Mouse (Mus musculus) midbrain, embryonic 15.5 days (tissue): ENCODE results near the gene Unc5cl. TPM values are rescaled to one million over a fixed set of nuclear protein-coding genes. Genes with fewer than 3 reads are reported as not detected.

Experiments
- ATAC-seq: fragments of 200-750 bp; cut with Nextera tagmentation; replicated peaks from 2 replicates; pipeline ENCODE4 v1.8.0; 2017; ENCODE audit warnings: moderate TSS enrichment
- H3K27ac ChIP-seq: fragments of 300-500 bp; sonication (generic); 2 replicates; pipeline ENCODE4 v1.5.1; 2015; ENCODE audit warnings: mild to moderate bottlenecking, inconsistent platforms
- H3K27me3 ChIP-seq: fragments of 300-500 bp; sonication (generic); replicated peaks from 2 replicates; pipeline ENCODE4 v1.6.1; 2015; ENCODE audit warnings: inconsistent platforms
- H3K36me3 ChIP-seq: fragments of 300-500 bp; sonication (generic); replicated peaks from 2 replicates; pipeline ENCODE4 v1.6.1; 2015; ENCODE audit warnings: inconsistent platforms
- H3K4me1 ChIP-seq: fragments of 300-500 bp; sonication (generic); 2 replicates; pipeline ENCODE4 v1.6.1; 2015; ENCODE audit warnings: inconsistent platforms
- H3K4me2 ChIP-seq: fragments of 300-500 bp; sonication (generic); 2 replicates; pipeline ENCODE4 v1.6.1; 2015; ENCODE audit warnings: inconsistent platforms, mild to moderate bottlenecking, moderate library complexity
- H3K4me3 ChIP-seq: fragments of 300-500 bp; sonication (generic); 2 replicates; pipeline ENCODE4 v1.5.1; 2015; ENCODE audit warnings: mild to moderate bottlenecking, inconsistent platforms
- H3K9ac ChIP-seq: fragments of 300-500 bp; sonication (generic); 2 replicates; pipeline ENCODE4 v1.6.1; 2015; ENCODE audit warnings: mild to moderate bottlenecking, inconsistent platforms
- H3K9me3 ChIP-seq: fragments of 300-500 bp; sonication (generic); 2 replicates; pipeline ENCODE4 v1.6.1; 2016; ENCODE audit warnings: inconsistent platforms
- WGBS: fragments of 180-500 bp; shearing (Covaris S2); methylation state at CpG from one replicate; pipeline ENCODE4 v1.1.7; 2015; ENCODE audit warnings: mixed read lengths; 5-methylcytosine and 5-hydroxymethylcytosine counted together
- polyA plus RNA-seq: library from polyadenylated mRNA; unstranded; fragments of >200 nt; fragmentation: Nextera tagmentation; extraction: Ambion mirVana; gene quantifications from 2 replicates; pipeline ENCODE4 v1.2.1, GENCODE M21; 2015

Unc5cl gene
- polyA plus RNA-seq, result 0.22 and 0.23 TPM in 2 replicates

GRCm38 (mm10) chr17:48454688-48455087 is at the start of gene Unc5cl:
Gene Unc5cl (plus strand): TSS chr17:48454901.
- H3K9me3 ChIP-seq, result no peaks in the 10 kb centered on the region
- 60% methylated on average over 11 of the region's 11 CpGs for WGBS
- H3K4me3 ChIP-seq, result no peak within 1 kb of the TSS
- H3K36me3 ChIP-seq, result no peaks in the 10 kb centered on the region
- no peak for ATAC-seq
- no peak within 1 kb of the TSS for H3K4me2 ChIP-seq
- H3K9ac ChIP-seq, result no peak within 1 kb of the TSS
- H3K4me1 ChIP-seq, result peaks cover 4% of the 10 kb centered on the region; the same call in 1 of the 2 replicates
- H3K27me3 ChIP-seq, result no peaks in the 10 kb centered on the region
- no peak within 1 kb of the TSS for H3K27ac ChIP-seq

- Histone ChIP-seq H3K4me1 (peaks cover 32% of the 10 kb centered on the region), H3K9me3 (no peaks in the 10 kb centered on the region), H3K4me2 (0 out of 2 replicates have a peak overlapping the region, but pooled peaks have one; percentile 65), H3K27me3 (no peaks in the 10 kb centered on the region), H3K4me3 (no peak overlapping the region), H3K9ac (no peak overlapping the region), H3K36me3 (no peaks in the 10 kb centered on the region), H3K27ac (no peak overlapping the region)
- WGBS, result 88% methylated on average over 4 of the region's 4 CpGs
- ATAC-seq, result no peak
Observed at GRCm38 (mm10) chr17:48407154-48407553, 47.5 kb upstream of the Unc5cl start.

- Histone ChIP-seq H3K27ac (peak overlapping the region; percentile 99), H3K4me1 (peaks cover 34% of the 10 kb centered on the region), H3K9ac (peak overlapping the region; percentile 97), H3K4me3 (peak overlapping the region; percentile 84), H3K36me3 (no peaks in the 10 kb centered on the region), H3K4me2 (peak overlapping the region; percentile 65), H3K9me3 (no peaks in the 10 kb centered on the region), H3K27me3 (no peaks in the 10 kb centered on the region)
- WGBS, result 8% methylated on average over 8 of the region's 8 CpGs
- ATAC-seq, result no peak
Observed at GRCm38 (mm10) chr17:48407910-48408525, 46.7 kb upstream of the Unc5cl start.

DNA sequence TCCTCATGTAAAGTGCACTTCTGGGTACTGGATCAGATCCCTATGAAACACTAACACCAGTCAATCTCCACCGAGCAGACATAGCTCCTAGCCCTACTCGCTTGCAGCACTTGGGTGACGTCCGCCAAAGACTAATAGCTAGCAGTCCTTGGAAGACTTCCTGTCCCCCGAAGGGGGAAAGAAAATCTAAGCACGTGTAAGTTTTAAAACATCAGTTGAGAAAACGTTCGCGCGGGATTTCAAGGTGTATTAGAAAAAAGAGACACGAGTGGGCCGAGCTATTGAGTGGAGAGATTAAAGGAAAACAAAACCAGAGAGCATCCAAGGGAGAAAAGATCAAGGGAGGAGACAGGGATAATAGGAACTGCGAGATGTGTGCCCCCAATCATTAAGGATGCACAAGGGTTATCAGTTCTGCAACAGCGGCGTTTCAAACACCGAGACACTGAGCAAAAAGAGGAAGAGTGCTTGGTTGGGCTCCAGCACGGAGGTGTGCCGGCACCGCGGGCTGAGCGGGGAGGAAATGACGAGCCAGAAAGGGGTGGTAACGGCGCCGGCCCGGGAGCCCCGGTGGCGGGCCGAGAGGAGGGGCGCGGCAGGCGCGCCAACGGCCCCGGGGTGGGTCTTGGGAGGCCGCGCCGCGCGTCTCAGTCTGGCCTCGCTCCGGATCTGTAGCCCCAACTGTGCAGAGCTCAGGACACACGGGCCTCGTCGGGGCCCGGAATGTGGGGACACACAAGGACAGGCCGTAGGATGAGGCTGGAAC is 46.0 kb upstream of the Unc5cl start:
- Histone ChIP-seq H3K27ac (peak overlapping the region; percentile 99), H3K4me3 (peak overlapping the region; percentile 84), H3K27me3 (no peaks in the 10 kb centered on the region), H3K36me3 (no peaks in the 10 kb centered on the region), H3K4me2 (peak overlapping the region; percentile 65), H3K4me1 (peaks cover 34% of the 10 kb centered on the region), H3K9me3 (no peaks in the 10 kb centered on the region), H3K9ac (peak overlapping the region; percentile 97)
- under 1% methylated on average over 47 of the region's 47 CpGs for WGBS
- ATAC-seq, result peak; percentile 48

DNA sequence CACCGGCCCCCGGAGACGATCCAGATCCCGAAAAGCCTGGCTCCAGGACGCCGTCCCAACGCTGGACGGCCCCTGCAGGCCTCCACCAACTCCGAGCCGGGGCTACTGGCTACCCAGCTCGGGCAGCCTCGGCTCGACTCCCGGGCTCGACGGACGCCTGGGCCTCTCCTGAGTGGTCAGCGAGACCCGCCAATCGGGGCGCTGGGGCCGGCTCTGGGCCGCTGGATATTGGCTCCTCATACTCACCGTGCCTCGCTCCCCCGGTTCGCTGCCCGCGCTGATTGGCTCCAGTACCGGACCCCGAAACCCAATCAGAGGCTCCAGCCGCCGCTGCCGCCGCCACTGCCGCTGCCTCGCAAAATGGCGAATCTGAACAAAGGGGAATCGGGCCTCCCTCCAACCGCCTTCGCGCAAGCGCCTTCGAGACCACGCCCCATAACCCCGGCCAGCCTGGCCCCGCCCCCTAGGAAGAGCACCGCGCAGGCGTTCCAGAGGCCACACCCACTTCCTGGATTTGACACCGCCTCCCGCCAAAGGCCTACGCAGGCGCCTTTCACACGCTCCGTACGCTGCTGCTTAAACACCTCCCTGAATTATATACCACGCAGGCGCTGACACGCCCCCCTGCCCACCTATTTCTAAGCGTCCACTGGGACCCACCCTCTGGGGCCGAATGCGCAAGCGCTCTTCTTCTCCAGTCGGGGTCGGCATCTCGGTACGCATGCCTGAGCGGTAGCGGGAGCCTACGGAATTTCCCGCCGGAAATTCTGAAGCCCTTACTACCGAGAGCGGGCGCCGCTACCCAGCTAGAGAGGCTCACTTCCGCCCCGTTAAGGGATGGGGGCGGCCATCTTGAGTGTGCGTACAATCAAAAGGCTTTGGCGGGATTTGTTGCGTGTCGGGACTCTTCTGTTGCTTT is 45.1 kb upstream of the Unc5cl start, which contains the start of the genes Nfya and Oard1:
Gene Nfya, minus strand, starts transcription at position 527 of the 919 bp plus-strand sequence.
Gene Oard1, plus strand, starts transcription at position 635 of the 919 bp plus-strand sequence.
- H3K4me2 ChIP-seq, result peak within 1 kb of the TSS; percentile 77
- H3K9ac ChIP-seq, result peak within 1 kb of the TSS; percentile 97
- H3K27ac ChIP-seq, result peak within 1 kb of the TSS; percentile 99
- under 1% methylated on average over 84 of the region's 84 CpGs for WGBS
- H3K4me1 ChIP-seq, result peaks cover 34% of the 10 kb centered on the region
- ATAC-seq, result peak; percentile 97
- H3K36me3 ChIP-seq, result no peaks in the 10 kb centered on the region
- H3K4me3 ChIP-seq, result peak within 1 kb of the TSS; percentile 84
- no peaks in the 10 kb centered on the region for H3K27me3 ChIP-seq
- no peaks in the 10 kb centered on the region for H3K9me3 ChIP-seq

GRCm38 (mm10) chr17:48410299-48410785 is 44.4 kb upstream of the Unc5cl start:
- WGBS, result 1% methylated on average over 13 of the region's 13 CpGs

GRCm38 (mm10) chr17:48411241-48411640 is 43.5 kb upstream of the Unc5cl start:
- Histone ChIP-seq H3K27me3 (no peaks in the 10 kb centered on the region), H3K9me3 (no peaks in the 10 kb centered on the region), H3K4me3 (peak overlapping the region; percentile 84), H3K27ac (peak overlapping the region; percentile 99), H3K4me2 (peak overlapping the region; percentile 77), H3K36me3 (no peaks in the 10 kb centered on the region; the same call in 1 of the 2 replicates), H3K4me1 (peaks cover 34% of the 10 kb centered on the region), H3K9ac (peak overlapping the region; percentile 71)
- ATAC-seq, result no peak
- WGBS, result 51% methylated on average over 8 of the region's 8 CpGs

More at GRCm38 (mm10) chr17:48410299-48410785, 44.4 kb upstream of the Unc5cl start:
- Histone ChIP-seq H3K4me2 (peak overlapping the region; percentile 77), H3K36me3 (no peaks in the 10 kb centered on the region; the same call in 1 of the 2 replicates), H3K9ac (peak overlapping the region; percentile 71), H3K9me3 (no peaks in the 10 kb centered on the region), H3K4me1 (peaks cover 34% of the 10 kb centered on the region), H3K27ac (peak overlapping the region; percentile 99), H3K27me3 (no peaks in the 10 kb centered on the region), H3K4me3 (peak overlapping the region; percentile 84)
- ATAC-seq, result peak; percentile 20

DNA sequence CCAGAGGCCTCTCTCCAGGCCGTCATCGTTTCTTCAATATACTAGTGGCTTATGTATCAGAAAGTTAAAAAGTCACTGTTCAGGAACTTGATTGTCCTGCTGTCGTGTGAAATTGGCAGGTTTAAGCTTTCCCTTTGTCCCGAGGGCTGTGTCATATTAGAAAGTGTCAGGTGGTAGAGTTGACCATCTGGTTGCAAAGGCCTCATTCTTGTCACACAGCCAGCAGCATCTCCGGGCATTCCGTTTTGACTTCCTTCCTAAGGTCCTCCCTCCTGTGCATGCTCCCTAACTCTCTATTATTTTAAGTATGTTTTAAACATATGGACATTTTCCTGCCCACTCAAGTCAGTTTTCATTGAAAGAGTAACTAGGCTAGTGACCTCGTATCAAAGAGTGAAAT is 38.7 kb upstream of the Unc5cl start:
- Histone ChIP-seq H3K4me3 (no peak overlapping the region), H3K9me3 (no peaks in the 10 kb centered on the region), H3K9ac (no peak overlapping the region), H3K4me1 (peaks cover 13% of the 10 kb centered on the region), H3K36me3 (no peaks in the 10 kb centered on the region; the same call in 1 of the 2 replicates), H3K27me3 (no peaks in the 10 kb centered on the region), H3K4me2 (no peak overlapping the region), H3K27ac (no peak overlapping the region)
- 82% methylated on average over 7 of the region's 7 CpGs for WGBS
- no peak for ATAC-seq

DNA sequence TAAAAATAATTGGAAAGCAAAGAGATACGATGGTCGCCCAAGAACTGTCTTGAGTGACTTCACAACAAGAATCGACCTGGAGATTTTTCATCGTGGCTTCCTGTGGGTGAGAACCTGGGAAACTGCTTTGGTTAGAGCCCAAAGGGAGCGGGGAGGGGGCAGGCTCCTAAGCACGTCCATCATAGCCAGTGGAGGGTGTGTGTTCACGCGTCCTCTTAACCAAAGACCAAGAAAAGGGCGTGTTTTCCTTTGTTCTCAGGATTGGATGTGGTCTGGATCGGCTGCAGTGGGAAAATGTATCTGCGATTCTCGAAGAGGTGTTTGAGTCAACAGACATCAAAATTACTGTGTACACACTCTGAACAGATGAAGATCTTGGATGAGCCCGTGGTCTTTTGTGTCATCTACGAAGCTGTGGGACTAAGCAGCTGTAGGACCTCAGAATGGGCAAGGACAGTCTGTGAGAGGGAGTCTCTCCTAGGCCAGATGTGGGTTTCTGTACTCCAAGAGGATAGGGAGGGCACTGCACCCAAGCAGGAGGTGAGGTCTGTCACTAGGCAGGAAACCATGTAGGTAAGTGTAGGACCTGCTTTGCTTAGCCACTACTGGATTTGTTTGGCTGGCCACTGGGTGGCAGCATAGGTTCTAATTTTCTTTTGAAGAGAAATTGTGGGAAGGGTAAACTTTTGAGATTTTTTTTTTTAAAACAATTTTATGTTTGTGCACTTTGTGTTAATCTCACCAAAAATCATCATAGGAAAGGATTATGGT is 38.1 kb upstream of the Unc5cl start:
- H3K27ac ChIP-seq, result no peak overlapping the region
- peak; percentile 84 for ATAC-seq
- WGBS, result 89% methylated on average over 14 of the region's 14 CpGs

DNA sequence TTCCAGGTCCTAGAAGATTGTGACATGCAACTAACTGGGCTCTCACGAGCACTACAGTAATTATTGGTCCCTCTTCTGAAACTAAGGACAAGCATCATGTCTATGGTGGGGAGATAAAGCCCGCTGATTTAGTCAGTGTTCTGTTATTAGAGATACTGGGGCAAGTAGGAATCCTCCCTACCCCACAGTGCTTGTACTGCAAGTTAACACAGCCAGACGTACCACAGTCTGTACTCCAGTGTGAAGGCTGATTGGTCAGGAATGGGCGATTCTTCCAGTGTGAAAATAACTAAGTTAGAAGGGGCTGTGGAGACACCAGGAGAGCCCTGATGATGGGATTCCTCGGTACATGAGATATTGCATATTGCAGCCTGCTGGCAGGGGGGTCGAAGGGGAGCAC is 37.2 kb upstream of the Unc5cl start:
- WGBS, result 93% methylated on average over 6 of the region's 6 CpGs
- ATAC-seq, result no peak

More for the DNA sequence above, 38.1 kb upstream of the Unc5cl start:
- Histone ChIP-seq H3K36me3 (no peaks in the 10 kb centered on the region; the same call in 1 of the 2 replicates), H3K27me3 (no peaks in the 10 kb centered on the region), H3K9me3 (no peaks in the 10 kb centered on the region), H3K9ac (no peak overlapping the region), H3K4me2 (no peak overlapping the region), H3K4me3 (no peak overlapping the region), H3K4me1 (peaks cover 7% of the 10 kb centered on the region)

GRCm38 (mm10) chr17:48418174-48418573 is 36.5 kb upstream of the Unc5cl start:
- WGBS, result 84% methylated on average over 7 of the region's 7 CpGs
- H3K27me3 ChIP-seq, result no peaks in the 10 kb centered on the region
- H3K27ac ChIP-seq, result no peak overlapping the region
- H3K4me2 ChIP-seq, result no peak overlapping the region
- H3K9ac ChIP-seq, result no peak overlapping the region
- H3K4me3 ChIP-seq, result no peak overlapping the region
- H3K4me1 ChIP-seq, result no peaks in the 10 kb centered on the region
- H3K9me3 ChIP-seq, result no peaks in the 10 kb centered on the region
- no peak for ATAC-seq
- no peaks in the 10 kb centered on the region; the same call in 1 of the 2 replicates for H3K36me3 ChIP-seq

More for the DNA sequence above, 37.2 kb upstream of the Unc5cl start:
- H3K4me1 ChIP-seq, result no peaks in the 10 kb centered on the region
- no peaks in the 10 kb centered on the region for H3K9me3 ChIP-seq
- no peak overlapping the region for H3K4me2 ChIP-seq
- no peak overlapping the region for H3K4me3 ChIP-seq
- H3K27ac ChIP-seq, result no peak overlapping the region
- no peaks in the 10 kb centered on the region for H3K27me3 ChIP-seq
- no peak overlapping the region for H3K9ac ChIP-seq
- no peaks in the 10 kb centered on the region; the same call in 1 of the 2 replicates for H3K36me3 ChIP-seq
